Mouse (Mus musculus): ENCODE measurements around the gene Slco1a6. TPM values are rescaled to one million over a fixed set of nuclear protein-coding genes. Genes with fewer than 3 reads are reported as not detected.
"Not testable (repeated sequence)": the region's sequence is repeated elsewhere in the genome, so short reads cannot be mapped to it uniquely, and the experiment has no call there.

Slco1a6 gene
- total and polyA plus RNA-seq, 2 experiments from 2014 or later, result not detected

DNA sequence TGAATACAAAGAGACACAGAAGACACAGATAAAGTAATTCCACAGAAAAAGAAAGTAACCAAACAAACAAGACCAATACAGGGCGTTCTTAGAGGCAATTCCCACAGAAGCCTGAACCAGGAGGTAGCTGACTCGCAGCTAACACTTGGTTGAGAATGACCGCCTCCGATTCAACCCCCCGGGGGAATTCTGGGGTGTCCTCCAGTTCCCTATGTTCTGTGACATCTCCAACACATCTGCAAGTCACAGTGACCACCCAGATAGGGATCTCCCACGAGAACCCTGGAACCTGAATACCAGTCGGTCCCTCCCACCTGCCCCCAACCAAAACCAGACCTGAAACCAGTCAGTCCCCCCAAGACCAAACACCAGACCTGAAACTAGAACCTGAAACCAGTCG is 14.1 kb downstream of the Slco1a6 start:
- no peaks in the 10 kb centered on the region for H3K4me1 ChIP-seq (ENCODE audit: insufficient read depth)
- no peak overlapping the region for H3K4me3 ChIP-seq (ENCODE audit: low read depth, low read length)
- no peak for ATAC-seq
- no peaks in the 10 kb centered on the region for H3K36me3 ChIP-seq (ENCODE audit: insufficient read depth)
- no peak for DNase-seq
- H3K27me3 ChIP-seq (ENCODE audit: insufficient read depth, low read length), result no peaks in the 10 kb centered on the region
- H3K9me3 ChIP-seq (ENCODE audit: low read length), result no peaks in the 10 kb centered on the region
- H3K27ac ChIP-seq (ENCODE audit: low read depth, low read length), result no peak overlapping the region
- no peak overlapping the region for H3K9ac ChIP-seq
- no peak for TF ChIP-seq CTCF (IDR thresholded peaks at IDR 0.05; ENCODE audit: low read depth)
- H3K4me2 ChIP-seq (ENCODE audit: low read depth), result no peak overlapping the region
- WGBS, result 87% methylated on average over 8 of the region's 8 CpGs

DNA sequence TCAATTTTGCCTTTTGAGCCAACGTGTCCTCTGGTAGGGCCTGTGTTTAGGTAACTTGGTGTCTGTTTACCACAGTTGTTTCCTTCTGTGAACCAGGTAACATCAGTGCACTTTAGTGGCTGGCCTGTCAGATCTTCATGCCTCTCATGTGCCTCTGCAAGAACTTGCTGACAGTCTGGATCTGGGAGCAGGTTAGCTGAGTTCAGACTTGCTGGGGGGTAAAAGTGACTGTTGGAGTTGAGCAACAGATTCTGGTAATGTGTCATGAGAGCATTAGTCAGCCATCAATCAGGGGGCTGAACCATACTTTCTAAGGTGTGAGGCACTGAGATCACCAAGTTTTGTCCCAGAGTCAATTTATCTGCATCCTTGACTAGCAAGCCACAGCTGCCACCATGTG is 16.4 kb downstream of the Slco1a6 start:
- DNase-seq, result no peak
- H3K9me3 ChIP-seq (ENCODE audit: low read length), result no peaks in the 10 kb centered on the region
- H3K27me3 ChIP-seq (ENCODE audit: insufficient read depth, low read length), result no peaks in the 10 kb centered on the region
- no peak overlapping the region for H3K4me3 ChIP-seq (ENCODE audit: low read depth, low read length)
- WGBS, result 76% methylated on average over 1 of the region's 1 CpGs
- no peaks in the 10 kb centered on the region for H3K36me3 ChIP-seq (ENCODE audit: insufficient read depth)
- no peak overlapping the region for H3K4me2 ChIP-seq (ENCODE audit: low read depth)
- no peak overlapping the region for H3K9ac ChIP-seq
- no peak for ATAC-seq
- no peak for TF ChIP-seq CTCF (IDR thresholded peaks at IDR 0.05; ENCODE audit: low read depth)
- H3K4me1 ChIP-seq (ENCODE audit: insufficient read depth), result no peaks in the 10 kb centered on the region
- no peak overlapping the region for H3K27ac ChIP-seq (ENCODE audit: low read depth, low read length)

DNA sequence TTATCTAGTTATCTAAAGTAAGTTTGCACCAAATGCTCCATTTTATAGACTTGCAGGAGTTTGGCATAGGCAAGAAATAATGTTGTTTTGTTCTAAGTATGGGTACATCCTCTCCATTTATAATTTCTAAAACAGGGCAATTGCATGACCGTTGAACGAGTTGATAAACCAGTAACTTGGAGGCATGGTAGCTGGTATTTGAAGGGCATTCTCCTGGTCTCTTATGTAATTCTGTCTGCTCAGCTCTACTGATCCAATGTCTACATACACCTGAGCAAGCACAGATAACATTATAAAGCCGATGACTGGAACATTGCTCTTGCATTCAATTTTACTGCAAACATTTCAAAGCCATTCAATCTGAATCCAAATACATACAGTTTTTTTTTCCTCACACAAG is 20.9 kb downstream of the Slco1a6 start:
- TF ChIP-seq CTCF (IDR thresholded peaks at IDR 0.05; ENCODE audit: low read depth), result no peak
- ATAC-seq (no peak), DNase-seq (no peak)
- no peak overlapping the region for H3K9ac ChIP-seq
- H3K4me1 ChIP-seq (ENCODE audit: insufficient read depth), result no peaks in the 10 kb centered on the region
- no peak overlapping the region for H3K4me3 ChIP-seq (ENCODE audit: low read depth, low read length)
- WGBS, result 95% methylated on average over 3 of the region's 3 CpGs
- no peak overlapping the region for H3K27ac ChIP-seq (ENCODE audit: low read depth, low read length)
- no peaks in the 10 kb centered on the region for H3K9me3 ChIP-seq (ENCODE audit: low read length)
- no peaks in the 10 kb centered on the region for H3K36me3 ChIP-seq (ENCODE audit: insufficient read depth)
- H3K27me3 ChIP-seq (ENCODE audit: insufficient read depth, low read length), result no peaks in the 10 kb centered on the region
- no peak overlapping the region for H3K4me2 ChIP-seq (ENCODE audit: low read depth)

DNA sequence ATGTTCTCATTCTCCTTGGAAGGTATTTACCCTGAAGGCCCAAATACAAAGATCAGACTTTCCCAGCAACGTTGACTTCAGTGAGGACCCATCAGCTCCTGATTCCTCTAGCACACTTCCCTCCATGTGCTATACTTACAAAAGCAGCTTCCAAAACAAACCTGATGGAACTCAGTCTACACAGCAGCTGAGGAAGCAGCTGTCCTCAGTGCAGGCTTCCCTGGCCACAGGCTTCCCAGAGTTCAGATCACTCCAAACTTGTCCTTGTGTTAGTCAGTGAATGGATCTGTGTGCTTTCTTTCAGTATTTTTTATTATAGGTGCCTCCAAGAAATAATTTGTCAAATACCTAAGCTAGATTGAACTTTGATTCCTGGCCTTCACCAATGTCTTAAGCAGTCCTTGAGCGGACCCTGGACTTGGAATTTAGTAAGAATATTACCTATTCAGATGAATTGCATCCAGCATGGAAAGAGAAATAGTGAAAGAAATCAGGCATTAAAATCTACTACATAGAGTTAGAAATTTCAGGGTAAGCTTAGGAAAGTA is 22.4 kb downstream of the Slco1a6 start:
- no peaks in the 10 kb centered on the region for H3K27me3 ChIP-seq (ENCODE audit: insufficient read depth, low read length)
- no peaks in the 10 kb centered on the region for H3K36me3 ChIP-seq (ENCODE audit: insufficient read depth)
- H3K27ac ChIP-seq (ENCODE audit: low read depth, low read length), result no peak overlapping the region
- no peak for TF ChIP-seq CTCF (IDR thresholded peaks at IDR 0.05; ENCODE audit: low read depth)
- no peak overlapping the region for H3K9ac ChIP-seq
- no peak overlapping the region for H3K4me3 ChIP-seq (ENCODE audit: low read depth, low read length)
- ATAC-seq (no peak), DNase-seq (no peak)
- WGBS, result 87% methylated on average over 2 of the region's 2 CpGs
- H3K9me3 ChIP-seq (ENCODE audit: low read length), result no peaks in the 10 kb centered on the region
- H3K4me2 ChIP-seq (ENCODE audit: low read depth), result no peak overlapping the region
- H3K4me1 ChIP-seq (ENCODE audit: insufficient read depth), result no peaks in the 10 kb centered on the region

DNA sequence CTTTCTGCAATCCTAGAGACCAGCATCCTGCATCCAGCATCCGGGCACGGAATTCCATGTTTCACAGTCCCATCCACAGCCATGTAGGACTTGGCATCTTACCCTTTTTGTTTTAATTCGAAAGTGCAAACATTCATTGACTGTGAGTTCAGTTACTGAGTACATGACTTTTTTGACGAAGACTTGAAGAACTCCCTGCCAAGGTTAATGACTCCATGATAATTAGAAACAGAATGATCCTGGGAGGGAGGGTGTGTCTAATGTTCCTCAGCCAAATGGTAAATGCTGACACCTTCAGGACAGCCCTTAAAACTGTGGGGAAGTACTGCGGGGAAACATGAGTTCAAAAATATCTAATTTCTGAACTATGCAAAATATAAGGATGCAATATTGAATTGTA is 44.9 kb downstream of the Slco1a6 start:
- Histone ChIP-seq H3K4me3 (ENCODE audit: low read depth, low read length) (no peak overlapping the region), H3K9ac (no peak overlapping the region), H3K4me1 (ENCODE audit: insufficient read depth) (no peaks in the 10 kb centered on the region), H3K27ac (ENCODE audit: low read depth, low read length) (no peak overlapping the region), H3K9me3 (ENCODE audit: low read length) (no peaks in the 10 kb centered on the region), H3K36me3 (ENCODE audit: insufficient read depth) (no peaks in the 10 kb centered on the region), H3K27me3 (ENCODE audit: insufficient read depth, low read length) (no peaks in the 10 kb centered on the region), H3K4me2 (ENCODE audit: low read depth) (no peak overlapping the region)
- WGBS, result 83% methylated on average over 5 of the region's 5 CpGs
- TF ChIP-seq CTCF (IDR thresholded peaks at IDR 0.05; ENCODE audit: low read depth), result no peak
- no peak for ATAC-seq
- no peak for DNase-seq

DNA sequence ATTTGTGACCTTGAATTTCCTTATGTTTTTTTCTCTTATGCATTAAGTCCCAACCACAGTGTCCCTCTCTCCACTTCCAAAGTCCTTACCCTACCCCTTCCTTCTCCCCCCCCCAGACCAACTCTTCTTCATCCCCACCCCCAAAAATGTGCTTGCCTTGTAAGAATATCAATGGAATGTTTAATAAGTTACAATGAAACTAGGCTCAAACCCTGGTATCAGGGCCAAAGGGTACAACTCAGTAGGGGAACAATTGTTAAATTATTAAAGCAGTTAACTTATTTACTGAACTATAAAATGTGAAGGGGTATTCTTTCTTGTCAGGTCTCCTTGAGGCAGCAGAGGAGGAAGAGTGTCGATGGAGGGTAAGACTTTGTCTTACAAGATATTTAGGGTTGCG is 47.1 kb downstream of the Slco1a6 start:
- DNase-seq (no peak), ATAC-seq (no peak)
- H3K4me2 ChIP-seq (ENCODE audit: low read depth), result no peak overlapping the region
- no peaks in the 10 kb centered on the region for H3K9me3 ChIP-seq (ENCODE audit: low read length)
- no peak overlapping the region for H3K4me3 ChIP-seq (ENCODE audit: low read depth, low read length)
- no peaks in the 10 kb centered on the region for H3K4me1 ChIP-seq (ENCODE audit: insufficient read depth)
- 89% methylated on average over 2 of the region's 2 CpGs for WGBS
- no peaks in the 10 kb centered on the region for H3K36me3 ChIP-seq (ENCODE audit: insufficient read depth)
- no peak overlapping the region for H3K9ac ChIP-seq
- no peaks in the 10 kb centered on the region for H3K27me3 ChIP-seq (ENCODE audit: insufficient read depth, low read length)
- TF ChIP-seq CTCF (IDR thresholded peaks at IDR 0.05; ENCODE audit: low read depth), result no peak
- H3K27ac ChIP-seq (ENCODE audit: low read depth, low read length), result no peak overlapping the region

DNA sequence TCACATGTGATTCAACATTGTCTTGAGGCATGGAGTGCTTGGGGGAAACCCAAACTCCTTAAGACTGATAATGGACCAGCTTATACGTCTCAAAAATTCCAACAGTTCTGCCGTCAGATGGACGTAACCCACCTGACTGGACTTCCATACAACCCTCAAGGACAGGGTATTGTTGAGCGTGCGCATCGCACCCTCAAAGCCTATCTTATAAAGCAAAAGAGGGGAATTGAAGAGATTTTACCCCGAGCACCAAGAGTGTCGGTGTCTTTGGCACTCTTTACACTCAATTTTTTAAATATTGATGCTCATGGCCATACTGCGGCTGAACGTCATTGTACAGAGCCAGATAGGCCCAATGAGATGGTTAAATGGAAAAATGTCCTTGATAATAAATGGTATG is 54.2 kb downstream of the Slco1a6 start:
- not testable (repeated sequence) for H3K4me1 ChIP-seq (ENCODE audit: insufficient read depth); H3K27me3 ChIP-seq (ENCODE audit: insufficient read depth, low read length); H3K4me2 ChIP-seq (ENCODE audit: low read depth); H3K27ac ChIP-seq (ENCODE audit: low read depth, low read length); DNase-seq; H3K4me3 ChIP-seq (ENCODE audit: low read depth, low read length); ATAC-seq; H3K36me3 ChIP-seq (ENCODE audit: insufficient read depth); H3K9ac ChIP-seq; H3K9me3 ChIP-seq (ENCODE audit: low read length)
- WGBS, result 95% methylated on average over 2 of the region's 10 CpGs

DNA sequence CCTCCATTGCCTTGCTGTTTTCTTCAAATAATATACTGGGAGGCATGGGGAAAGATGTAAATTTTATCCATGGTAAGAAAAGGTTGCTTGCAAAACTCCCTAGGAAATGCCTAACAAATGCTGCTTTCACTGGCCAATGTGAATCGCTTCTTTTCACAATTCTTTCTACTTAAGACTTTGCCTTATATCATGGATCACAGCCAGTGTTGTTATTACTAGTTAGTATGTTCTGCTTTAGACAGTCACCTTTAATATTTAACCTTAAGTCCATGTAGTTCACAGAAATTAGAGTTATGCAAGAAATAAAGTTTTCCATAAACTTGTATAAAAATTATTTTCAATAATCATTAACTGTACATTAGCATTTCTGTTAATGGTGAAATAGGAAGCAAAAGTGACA is 60.0 kb downstream of the Slco1a6 start:
- DNase-seq (no peak), ATAC-seq (no peak)
- no peaks in the 10 kb centered on the region for H3K9me3 ChIP-seq (ENCODE audit: low read length)
- no peak overlapping the region for H3K4me2 ChIP-seq (ENCODE audit: low read depth)
- no peak for TF ChIP-seq CTCF (IDR thresholded peaks at IDR 0.05; ENCODE audit: low read depth)
- H3K27ac ChIP-seq (ENCODE audit: low read depth, low read length), result no peak overlapping the region
- H3K36me3 ChIP-seq (ENCODE audit: insufficient read depth), result no peaks in the 10 kb centered on the region
- 90% methylated on average over 1 of the region's 1 CpGs for WGBS
- no peaks in the 10 kb centered on the region for H3K4me1 ChIP-seq (ENCODE audit: insufficient read depth)
- no peak overlapping the region for H3K4me3 ChIP-seq (ENCODE audit: low read depth, low read length)
- H3K9ac ChIP-seq, result no peak overlapping the region
- no peaks in the 10 kb centered on the region for H3K27me3 ChIP-seq (ENCODE audit: insufficient read depth, low read length)
